Mouse (Mus musculus): Measurements from ENCODE around the gene Coa5.
A peak's percentile ranks its signal among the peaks of the same experiment; 100 is the strongest.

The Coa5 gene

DNA sequence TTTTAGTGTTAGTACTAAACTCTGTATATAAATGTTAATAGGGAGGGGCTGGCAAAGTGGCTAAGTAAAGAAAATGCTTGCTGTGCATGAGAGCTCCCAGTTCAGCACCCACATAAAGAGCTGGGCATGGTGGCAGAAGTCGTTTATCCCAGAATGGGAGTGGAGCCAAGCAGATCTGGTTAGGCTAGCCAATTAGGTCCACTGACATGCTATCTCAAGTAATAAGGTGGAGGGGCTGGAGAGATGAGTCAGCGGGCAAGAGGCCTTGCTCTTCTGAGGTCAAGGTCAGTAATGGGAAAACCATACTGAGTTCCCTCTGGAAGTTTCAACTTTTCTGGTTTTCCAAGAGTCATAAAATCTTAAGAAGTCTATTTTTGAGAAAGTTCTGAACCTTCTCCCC lies 992 bp downstream of the Coa5 start:
- no peak for DNase-seq

DNA sequence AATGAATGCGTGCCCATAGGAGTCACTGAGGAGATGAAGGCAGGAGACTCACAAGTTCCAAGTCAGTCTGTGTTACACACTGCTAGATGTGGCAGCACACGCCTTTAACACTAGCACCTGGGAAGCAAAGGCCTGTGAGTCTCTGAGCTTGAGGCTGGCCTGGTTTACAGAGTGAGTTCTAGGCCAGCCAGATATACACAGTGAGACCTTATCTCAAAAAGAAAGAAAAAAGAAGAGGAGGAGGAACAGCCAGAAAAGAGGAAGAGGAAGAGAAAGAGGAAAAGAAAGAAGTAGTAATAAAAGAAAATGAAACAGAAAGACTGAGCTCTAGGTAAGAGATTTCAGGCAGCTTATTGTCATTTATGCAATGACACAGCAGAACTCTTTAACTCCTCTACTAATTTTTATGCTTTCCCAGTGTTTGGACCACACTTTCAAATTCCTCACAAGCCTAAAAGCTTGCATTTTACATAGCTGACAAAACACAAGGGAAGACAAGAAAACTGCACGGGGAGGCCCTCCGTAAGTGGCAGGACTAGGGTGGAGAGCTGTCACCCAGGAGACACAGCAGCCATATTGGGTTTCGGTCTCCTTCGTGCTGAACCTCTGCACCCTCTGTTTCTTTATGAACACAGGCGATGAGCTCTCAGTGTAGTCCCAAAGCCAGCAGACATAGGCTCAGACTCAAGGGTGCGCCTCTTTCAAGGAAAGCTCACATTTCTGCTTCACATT lies 2.6 kb downstream of the Coa5 start:
- no peak for DNase-seq

DNA sequence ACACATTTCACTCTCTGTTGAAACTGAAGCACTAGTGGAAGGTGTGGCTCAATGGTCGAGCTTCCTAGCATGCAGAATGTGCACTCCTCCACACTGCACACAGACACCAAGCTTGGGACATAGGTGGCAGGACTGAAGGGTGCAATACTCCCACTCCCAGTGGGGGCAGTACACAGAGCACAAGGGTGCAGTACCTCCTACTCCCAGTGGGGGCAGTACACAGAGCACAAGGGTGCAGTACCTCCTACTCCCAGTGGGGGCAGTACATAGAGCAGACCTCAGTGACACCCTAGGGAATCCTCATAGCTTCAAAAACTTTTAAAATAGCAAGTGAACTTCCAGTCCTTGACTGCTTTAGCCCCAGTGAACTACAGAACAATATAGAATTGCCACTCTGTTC lies 10.5 kb downstream of the Coa5 start:
- DNase-seq: peak; percentile 76

DNA sequence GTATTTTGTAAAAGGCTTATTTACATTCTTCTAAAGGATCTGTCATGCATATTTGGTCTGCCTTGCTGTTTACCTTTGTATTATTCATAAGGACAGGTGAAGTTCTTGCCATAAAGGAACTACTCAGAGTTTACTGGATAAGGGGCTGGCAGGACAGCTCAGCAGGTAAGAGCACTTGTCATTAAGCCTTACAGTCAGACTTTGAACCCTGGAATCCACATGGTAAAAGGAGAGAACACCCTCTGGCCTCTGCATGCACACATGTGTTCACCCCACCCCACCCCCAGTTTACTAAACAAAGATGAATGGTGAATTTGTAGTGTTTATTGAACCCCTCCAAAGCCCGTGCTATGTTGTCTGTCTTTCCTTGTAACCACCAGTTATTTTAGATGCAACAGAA lies 14.5 kb downstream of the Coa5 start:
- DNase-seq: no peak

DNA sequence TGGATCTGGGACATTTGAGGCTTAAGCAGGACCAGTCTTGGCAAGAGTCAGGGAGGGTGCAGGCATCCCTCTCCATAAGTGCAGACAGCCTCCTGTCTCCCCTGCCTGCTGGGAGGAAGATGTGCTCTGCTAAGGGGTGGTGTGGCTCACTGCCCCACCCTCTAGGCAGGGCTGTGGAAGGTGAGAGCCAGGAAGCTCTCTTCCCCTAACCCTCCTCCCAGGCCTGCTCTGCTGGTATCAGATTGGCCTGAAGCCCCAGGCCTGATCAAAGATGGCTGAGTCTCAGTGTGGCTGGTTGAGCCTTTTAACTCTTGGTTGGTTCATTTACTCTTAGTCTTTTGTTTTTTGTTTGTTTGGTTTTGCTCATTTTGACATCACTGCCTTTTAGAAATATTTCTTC lies 20.3 kb downstream of the Coa5 start:
- DNase-seq: no peak

DNA sequence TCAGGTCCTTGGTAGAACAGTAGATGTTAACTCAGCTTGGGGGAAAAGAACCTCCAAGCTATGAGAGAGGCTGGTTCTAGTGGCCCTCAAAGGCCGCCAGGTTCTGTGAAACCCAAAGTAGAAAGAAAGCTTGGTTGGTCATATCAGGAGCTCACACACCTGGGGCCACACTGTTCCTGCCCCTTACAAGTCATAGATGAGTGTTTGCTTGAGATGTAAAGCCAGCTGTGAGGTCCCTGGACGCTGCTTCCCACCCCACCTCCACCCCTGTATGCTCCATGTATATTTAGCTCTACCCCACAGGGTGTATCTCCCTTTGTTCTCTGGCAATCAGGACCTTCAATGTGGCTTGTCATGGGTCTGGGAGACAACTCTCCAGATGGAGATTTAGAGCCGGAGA lies 21.2 kb downstream of the Coa5 start:
- no peak for DNase-seq

DNA sequence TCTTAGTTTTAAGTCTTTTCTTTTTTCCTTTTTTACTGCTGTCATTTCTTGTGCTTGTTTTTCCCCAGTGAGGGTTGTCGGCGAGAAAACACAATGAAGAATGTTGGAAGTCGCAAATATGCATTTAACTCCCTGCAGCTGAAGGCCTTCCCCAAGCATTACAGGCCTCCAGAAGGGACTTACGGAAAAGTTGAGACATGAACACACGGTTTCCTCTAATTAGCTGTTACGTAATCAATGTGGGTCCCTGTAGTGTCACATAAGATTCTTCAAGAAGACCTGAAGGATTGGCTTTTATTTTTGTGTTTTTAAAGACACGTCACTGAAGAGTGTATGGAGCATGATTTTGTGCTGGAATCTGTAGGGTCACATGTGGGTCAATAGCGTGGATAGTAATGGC lies 21.8 kb downstream of the Coa5 start:
- DNase-seq: no peak

DNA sequence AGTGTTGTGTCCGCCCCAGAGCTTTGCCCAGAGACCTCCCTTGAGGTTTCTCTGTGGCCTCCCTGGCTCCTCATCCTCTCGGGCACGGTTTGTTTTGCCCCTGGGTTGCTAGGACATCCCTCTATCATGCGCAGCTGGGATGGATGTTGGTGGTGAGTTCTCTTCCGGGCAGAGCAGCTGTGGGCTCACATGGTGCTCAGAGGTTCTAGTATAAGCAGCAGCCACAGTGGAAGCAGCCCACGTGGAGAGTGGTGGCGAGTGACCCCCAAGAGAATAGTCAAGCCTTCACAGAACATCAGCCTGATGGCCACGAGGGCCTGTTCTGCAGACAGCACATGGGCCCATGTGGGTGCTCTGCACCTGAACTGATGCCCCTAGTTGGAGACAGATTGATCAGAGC lies 22.7 kb downstream of the Coa5 start:
- no peak for DNase-seq

DNA sequence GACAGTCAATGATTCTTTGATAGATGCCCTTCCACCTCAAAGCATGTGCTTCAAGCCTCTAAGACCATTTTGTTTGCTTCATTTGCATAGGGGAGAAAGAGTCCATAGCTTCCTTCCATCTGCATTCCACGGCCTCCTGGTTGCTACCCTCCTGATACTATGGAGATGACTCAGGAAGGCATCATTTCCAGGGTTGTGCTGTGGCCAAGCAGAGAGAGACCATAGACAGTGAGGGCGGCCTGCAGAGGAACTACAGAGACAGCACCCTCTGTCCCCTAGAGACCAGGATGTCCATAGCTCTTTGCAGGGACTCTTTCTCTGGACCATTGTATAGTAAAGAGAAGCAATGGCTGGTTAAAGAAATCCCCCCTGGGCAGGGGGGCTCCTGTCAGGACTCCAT lies 24.8 kb downstream of the Coa5 start:
- no peak for DNase-seq

DNA sequence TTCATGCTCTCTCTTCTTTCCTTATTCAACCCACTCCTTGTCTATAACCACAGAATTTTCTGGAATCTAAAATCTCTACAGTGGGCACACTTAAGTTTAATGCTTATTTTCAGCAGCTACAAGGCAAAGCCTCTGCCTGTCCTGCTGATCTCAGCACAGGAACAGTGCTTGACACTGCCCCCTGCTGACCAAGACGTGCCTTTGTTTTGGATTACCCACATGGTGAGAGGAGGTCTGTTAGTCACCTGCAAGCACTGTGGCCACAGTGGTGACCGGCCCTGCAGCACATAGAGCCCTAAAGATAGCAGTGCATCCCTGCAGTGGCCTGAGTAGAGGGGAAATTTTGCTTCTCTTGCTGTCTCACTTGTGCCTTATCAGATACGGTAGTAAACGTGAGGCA lies 28.2 kb downstream of the Coa5 start:
- DNase-seq: peak; percentile 67

DNA sequence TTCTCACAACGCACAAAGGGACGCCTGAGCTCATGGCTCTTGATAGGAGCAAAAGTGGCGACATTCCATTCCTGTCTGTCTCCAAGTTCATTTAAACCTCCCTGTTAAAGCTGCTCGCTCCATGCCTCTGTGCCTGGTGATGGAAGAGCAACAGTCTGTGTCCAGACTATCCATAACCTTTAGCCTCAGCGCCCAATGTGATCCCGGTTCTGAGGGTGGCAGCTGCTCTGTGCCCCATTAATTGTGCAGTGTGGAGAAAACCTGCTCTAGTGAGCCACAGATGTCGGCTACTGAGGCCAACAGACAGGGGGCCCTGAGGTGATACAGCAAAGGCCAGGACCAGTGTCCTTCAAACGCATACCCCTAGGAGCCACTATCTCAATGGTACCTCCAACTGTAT lies 30.2 kb downstream of the Coa5 start:
- no peak for DNase-seq

DNA sequence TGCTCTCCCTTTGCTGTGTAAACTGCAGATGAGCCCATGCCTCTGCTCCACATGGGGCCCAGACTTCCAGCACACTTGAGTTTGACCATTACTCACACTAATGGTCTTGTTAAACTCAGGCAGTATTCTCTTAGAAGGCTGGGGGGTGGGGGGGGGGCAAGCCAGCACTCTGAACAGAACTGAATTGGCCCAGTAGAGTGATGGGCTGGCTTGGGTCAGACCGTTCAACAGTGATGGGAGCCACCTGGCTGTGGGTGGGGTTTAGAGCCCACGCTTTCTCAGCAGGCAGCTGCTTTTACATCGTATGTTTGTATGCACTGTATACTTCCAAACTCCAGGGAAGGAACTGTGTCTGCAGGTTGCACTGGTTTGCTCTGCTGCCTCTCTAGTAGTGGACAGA lies 30.9 kb downstream of the Coa5 start:
- DNase-seq: peak; percentile 28

DNA sequence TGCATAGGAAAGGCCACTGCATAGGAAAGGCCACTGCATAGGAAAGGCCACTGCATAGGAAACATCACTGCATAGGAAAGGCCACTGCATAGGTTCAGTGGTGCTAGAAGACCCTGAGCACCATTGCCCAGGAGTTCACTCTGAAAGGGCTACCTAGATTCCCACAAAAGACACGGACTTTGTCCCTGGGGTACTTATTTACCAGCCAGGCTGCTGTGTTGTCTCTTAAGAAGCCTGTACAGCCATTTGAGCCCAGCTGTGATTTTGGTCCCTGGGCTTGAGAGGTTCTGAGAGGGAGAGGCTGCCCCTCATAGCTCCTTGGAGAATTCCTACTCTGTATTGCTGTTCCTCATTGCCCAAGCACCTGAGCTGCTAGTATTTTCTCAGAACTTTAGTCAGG lies 33.4 kb downstream of the Coa5 start:
- no peak for DNase-seq

DNA sequence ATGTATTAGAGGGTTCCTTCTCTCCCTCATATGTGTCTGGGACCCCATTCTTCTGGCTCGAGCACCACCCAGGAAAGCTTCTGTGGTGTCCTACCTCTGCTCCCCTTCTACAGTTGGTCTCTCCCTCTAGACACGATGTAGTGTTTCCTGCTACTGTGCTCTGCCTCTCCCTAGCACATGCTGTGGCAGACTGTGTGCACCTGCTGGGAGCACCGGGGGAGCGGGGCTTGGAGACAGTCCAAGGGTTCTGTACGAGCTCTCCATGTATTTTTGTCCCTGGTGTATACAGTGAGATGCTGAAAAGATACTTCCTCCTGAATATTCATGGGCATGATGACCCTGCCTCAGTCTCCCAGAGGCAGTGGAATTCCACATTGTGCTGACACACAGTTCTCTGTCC lies 36.7 kb downstream of the Coa5 start:
- no peak for DNase-seq

DNA sequence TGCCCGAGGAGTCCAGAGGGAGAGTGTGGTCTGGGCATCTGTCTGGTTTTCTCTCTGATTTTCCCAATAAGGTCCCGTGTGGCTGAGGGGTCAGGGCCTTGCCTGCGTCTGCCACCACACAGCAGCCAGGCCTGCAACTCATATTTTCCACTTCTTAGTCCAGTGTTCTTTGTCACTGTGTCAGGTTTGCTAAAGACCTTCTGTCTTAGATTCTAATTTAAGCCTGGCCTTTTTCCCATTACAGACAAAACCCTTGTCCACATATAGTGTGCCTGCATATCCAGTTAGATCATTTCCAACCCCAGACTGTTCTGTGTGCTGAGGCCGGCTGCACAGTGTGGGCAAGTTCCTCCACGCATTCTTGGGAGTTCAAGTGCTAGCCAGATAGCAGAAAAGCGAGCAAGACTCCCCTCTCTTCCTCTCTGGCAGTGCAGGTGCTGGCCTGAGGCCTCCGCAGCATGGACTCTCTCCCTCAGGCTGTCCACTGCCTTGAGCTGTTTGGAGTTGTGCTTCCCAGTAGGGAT lies 43.4 kb downstream of the Coa5 start:
- peak; percentile 16 for DNase-seq

DNA sequence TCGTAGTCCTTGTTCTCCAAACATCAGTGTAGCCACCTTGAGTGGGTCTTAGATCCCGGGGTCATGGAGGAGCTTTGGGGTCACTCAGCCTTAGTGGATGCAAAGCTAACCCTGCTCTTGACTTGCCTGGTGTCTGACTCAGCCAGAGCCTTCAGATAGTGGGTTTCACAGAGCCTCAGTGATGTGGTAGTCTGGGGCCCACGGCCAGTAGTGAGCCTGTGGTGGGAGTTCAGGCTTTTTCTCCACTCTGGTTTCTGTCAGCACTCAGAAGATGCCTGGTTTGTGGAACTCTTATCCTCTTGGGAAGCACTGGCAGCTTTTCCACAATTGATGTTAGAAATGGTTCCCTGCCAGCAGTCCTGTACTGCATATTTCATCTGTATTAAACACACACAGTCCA lies 45.6 kb downstream of the Coa5 start:
- no peak for DNase-seq

DNA sequence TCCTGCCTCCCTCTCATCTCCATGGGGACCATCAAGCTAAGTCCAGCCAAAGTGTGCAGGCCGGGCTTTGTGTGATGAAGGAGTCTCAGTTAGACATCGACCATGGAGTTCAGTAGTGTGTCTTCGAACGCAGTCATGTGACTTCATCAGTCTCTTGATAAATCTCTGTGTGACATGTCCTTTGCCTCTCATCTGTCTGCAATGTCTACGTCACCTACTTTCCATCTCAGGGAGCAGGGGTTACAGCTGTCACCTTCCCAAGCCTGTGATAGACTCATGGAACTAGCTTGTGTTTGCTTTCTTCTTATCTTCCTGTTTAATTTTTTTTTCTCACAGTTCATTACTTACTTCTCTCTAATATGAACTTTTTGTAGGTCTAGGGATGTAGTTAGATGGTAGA lies 49.0 kb downstream of the Coa5 start:
- peak; percentile 25 for DNase-seq

DNA sequence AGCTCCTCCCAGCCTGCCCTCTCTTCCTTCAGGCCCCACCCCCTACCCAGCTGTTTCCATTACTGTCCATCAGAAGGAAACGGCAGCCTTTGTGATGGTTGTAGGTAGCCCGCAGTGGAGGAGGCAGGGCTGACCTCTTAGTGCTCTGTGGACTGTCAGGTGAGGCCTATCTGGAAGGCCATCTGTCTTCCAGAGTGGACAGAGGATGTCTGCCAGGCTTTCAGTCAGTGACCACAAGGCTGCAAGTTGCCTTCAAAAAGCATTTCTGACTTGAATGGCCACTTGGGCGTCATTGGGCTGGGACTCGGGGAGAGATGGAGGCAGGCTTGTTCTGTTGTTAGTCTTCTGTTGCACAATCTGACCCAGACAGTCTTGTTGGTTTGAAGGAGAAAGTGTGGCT lies 50.4 kb downstream of the Coa5 start:
- peak; percentile 18 for DNase-seq

DNA sequence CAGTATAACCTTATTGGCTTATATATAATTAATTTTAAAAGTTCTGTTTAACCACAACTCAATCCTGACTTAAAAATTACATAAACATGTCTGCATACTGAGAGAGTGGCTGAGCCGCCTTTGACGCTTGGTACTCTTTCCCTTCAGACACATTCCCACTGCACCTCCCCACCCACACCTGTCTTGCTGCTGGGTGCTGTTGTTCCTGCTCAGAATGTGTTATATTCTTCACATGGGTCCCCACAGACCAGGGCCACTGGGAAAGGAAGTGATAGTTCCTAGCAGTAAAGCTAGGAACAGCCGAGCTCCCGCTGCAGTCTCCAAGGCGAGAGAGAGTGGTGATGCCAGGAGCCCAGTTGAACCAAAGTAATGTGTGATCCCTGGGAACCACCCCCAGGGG lies 51.8 kb downstream of the Coa5 start:
- no peak for DNase-seq

DNA sequence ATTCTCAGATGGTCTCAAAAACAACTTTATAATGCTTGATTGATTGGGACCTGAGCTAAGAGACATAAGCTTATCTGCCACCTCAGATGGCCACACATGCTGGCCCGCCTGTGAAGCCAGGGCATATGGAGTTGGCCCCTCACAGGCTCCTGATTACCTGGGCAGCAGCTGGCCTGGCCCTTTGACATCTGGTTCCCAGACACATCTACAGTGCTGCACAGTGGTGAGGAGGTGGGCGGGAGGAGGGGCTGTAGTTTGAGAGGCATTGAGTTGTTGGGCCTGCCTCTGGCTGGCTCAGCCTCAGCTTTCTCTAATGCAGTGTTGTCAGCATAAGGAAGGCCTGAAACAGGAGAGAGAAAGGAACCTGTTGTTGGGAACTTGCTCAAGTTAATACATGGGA lies 53.2 kb downstream of the Coa5 start:
- DNase-seq: no peak

DNA sequence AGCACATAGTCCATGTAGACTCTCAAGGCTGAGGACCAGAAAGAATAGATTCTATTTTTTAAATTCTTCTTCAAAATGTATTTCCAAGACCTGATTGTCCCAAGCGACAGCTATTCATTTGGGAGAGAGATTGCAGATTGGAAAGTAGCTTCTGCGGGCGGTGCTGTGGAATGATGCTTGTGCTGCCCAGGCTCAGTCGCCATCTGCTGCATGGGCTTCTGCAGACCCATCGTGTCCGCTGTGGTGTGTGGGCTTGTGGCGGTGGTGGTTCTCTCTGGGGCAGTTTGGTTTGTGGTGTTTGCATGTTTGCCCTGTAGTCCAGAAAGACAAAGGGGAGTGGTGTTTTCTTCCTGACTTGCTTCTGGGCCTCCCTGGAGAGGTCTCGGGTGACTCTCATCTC lies 53.7 kb downstream of the Coa5 start:
- no peak for DNase-seq

DNA sequence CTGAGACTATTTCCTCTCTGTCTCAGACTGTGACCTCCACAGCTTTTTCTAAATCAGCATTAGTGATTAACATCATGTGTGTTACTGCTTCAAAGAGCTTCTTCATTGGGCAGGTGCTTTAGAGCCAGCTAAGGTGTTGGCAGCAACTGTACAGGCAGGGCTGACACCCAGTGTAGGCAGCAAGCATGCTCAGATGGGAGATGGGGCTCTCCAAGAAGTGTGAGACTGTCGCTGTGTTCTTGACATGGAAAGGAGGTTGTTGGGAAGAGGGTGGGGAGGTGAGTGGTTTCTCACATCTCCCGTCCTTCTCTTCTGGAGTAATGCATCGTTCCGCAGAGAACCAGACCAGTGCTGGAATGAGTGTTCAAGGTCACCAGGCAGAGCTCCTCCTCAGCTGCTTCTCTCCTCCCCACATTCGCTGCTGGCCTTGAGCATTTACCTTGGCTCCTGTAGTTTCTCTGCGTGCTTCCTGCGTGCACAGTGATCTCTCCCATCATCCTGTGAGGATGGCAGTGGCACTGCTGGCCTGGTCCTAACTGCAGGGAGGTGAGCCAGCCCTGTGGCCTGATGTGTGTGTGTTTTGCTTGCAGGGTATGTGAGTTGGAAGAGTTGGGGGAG lies 61.0 kb downstream of the Coa5 start:
- no peak for DNase-seq

DNA sequence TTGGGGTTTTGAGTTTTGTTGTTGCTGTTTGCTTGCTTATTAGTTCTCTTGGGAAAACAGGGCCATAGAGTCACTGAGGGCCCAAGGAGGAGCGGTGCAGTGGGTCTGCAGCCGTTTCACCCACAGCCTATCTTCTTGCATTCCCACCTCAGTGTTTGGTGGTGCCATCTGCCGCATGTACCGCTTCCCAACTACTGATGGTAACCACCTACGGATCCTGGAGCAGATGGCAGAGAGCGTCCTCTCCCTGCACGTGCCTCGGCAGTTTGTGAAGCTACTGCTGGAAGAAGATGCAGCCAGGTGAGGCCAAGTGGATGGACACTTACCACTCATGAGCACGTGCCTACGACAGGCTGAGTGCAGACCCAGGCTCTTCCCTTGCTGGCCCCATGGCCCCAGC lies 61.8 kb downstream of the Coa5 start:
- DNase-seq: no peak

Data from lung, postnatal 10 days (tissue).